14 mouse cellular contexts compared by ENCODE assay signal in genomic region chr14:26165266-26165665, GRCm38 (mm10). TPM values are rescaled to one million over a fixed set of nuclear protein-coding genes. Genes with fewer than 3 reads are reported as not detected.
"Had no signal": no experiment of that assay in that cellular context is flagged by ENCODE, and none has a peak within 500 bp of the region (broad histone marks: within the 10 kb centered on the region; RNA-seq: fewer than 3 reads in every experiment).

No protein-coding gene starts in this region.

RNA-seq across cellular contexts. Expression of gene Plac9b, which starts 17.0 kb away (rescaled TPM):
- polyA plus RNA-seq: inflammation-experienced regulatory T-cells, adult 6 months had no signal

RNA-seq across cellular contexts. Expression of gene Duxbl2, which starts 47.1 kb away (rescaled TPM):
- total RNA-seq: heart, postnatal 25 days; heart, postnatal 36 days had no signal
- polyA plus RNA-seq: heart, embryonic 14.5 days; heart, embryonic 16.5 days; heart, postnatal 0 days; hindbrain, embryonic 10.5 days; hindbrain, embryonic 12.5 days; hindbrain, postnatal 0 days; inflammation-experienced regulatory T-cells, adult 6 months; intestine, embryonic 14.5 days; intestine, postnatal 0 days; kidney, adult 2 months; kidney, embryonic 15.5 days; kidney, postnatal 0 days had no signal
